Mouse (Mus musculus): ENCODE results near the gene Strip2. TPM values are rescaled to one million over a fixed set of nuclear protein-coding genes. Genes with fewer than 3 reads are reported as not detected.

Gene Strip2
- polyA plus RNA-seq, 1 experiment, result 0.83 TPM

DNA sequence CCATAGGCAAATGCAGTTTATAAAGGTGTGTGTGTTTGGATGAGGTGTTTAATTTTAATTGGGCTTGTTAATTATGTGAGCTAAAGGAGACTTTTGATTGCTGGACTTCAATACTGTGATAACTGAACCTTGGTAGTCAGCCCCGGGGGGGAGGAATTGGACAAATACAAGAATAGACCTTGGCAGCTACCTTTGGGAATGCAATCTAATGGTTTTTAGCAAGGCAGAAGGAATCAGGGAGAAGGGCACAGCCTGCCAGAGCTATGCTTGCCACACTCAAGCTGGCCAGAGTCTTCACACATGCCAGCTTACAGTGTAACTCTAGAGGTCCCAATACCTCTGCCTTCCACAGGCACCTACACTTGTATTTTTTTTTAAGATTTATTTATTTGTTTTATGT lies 18.9 kb downstream of the Strip2 start:
- Histone ChIP-seq H3K4me2 (ENCODE audit: low read depth) (no peak overlapping the region), H3K27me3 (ENCODE audit: control insufficient read depth, insufficient read depth, insufficient read length) (no peaks in the 10 kb centered on the region), H3K4me3 (no peak overlapping the region), H3K36me3 (ENCODE audit: control insufficient read depth, insufficient read depth) (peaks cover 3% of the 10 kb centered on the region), H3K79me2 (ENCODE audit: control insufficient read depth, insufficient read depth) (no peaks in the 10 kb centered on the region), H3ac (ENCODE audit: control insufficient read depth, insufficient read length) (no peak overlapping the region)
- TF ChIP-seq POLR2AphosphoS2 (IDR thresholded peaks at IDR 0.05; ENCODE audit: insufficient read length, low read depth) (no peak), CEBPB (IDR thresholded peaks at IDR 0.05; ENCODE audit: insufficient read depth, poor library complexity, severe bottlenecking) (no peak), TCF3 (IDR thresholded peaks at IDR 0.05; ENCODE audit: insufficient read length, low read depth) (no peak), REST (IDR thresholded peaks at IDR 0.05; ENCODE audit: insufficient read depth, insufficient read length) (no peak), MYOG (IDR thresholded peaks at IDR 0.05; ENCODE audit: control insufficient read depth in 1 of 3, insufficient read depth in 1 of 3, insufficient read length in 2 of 3, low read depth in 2 of 3) (no peak), TCF12 (IDR thresholded peaks at IDR 0.05; ENCODE audit: insufficient read depth, poor library complexity, severe bottlenecking) (no peak), MAX (IDR thresholded peaks at IDR 0.05; ENCODE audit: low read depth) (no peak), E2F4 (IDR thresholded peaks at IDR 0.05; ENCODE audit: insufficient read depth) (no peak)

DNA sequence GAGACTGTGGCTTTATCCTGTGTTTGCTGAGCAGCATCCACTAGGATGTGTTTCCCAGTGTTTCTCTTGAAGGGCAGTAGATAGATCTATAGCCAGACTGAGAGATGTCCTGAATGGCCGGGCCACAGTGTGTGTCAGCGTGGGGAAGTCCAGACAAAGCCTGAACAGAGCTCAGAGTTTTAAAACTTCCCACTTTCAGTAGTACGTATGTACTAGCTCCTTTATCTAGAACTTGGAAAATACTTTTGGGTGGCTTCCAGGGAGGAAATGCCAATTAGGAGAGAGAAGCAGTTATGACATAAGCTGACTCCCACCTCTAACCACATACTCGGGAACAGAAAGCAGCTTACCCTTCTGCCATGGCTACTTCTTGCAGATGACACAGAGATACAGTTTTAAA lies 23.6 kb downstream of the Strip2 start:
- Histone ChIP-seq H3K4me2 (ENCODE audit: low read depth) (peak overlapping the region; percentile 93), H3K79me2 (ENCODE audit: control insufficient read depth, insufficient read depth) (no peaks in the 10 kb centered on the region), H3K36me3 (ENCODE audit: control insufficient read depth, insufficient read depth) (no peaks in the 10 kb centered on the region), H3ac (ENCODE audit: control insufficient read depth, insufficient read length) (no peak overlapping the region), H3K27me3 (ENCODE audit: control insufficient read depth, insufficient read depth, insufficient read length) (no peaks in the 10 kb centered on the region), H3K4me3 (no peak overlapping the region)
- TF ChIP-seq MYOG (IDR thresholded peaks at IDR 0.05; ENCODE audit: control insufficient read depth in 1 of 3, insufficient read depth in 1 of 3, insufficient read length in 2 of 3, low read depth in 2 of 3) (no peak), CEBPB (IDR thresholded peaks at IDR 0.05; ENCODE audit: insufficient read depth, poor library complexity, severe bottlenecking) (no peak), POLR2AphosphoS2 (IDR thresholded peaks at IDR 0.05; ENCODE audit: insufficient read length, low read depth) (no peak), SRF (IDR thresholded peaks at IDR 0.05; ENCODE audit: control insufficient read depth, insufficient read length, low read depth) (no peak)

GRCm38 (mm10) chr6:29941036-29941435 lies 24.2 kb downstream of the Strip2 start:
- Histone ChIP-seq H3K4me3 (no peak overlapping the region), H3ac (ENCODE audit: control insufficient read depth, insufficient read length) (no peak overlapping the region), H3K36me3 (ENCODE audit: control insufficient read depth, insufficient read depth) (peaks cover 3% of the 10 kb centered on the region), H3K79me2 (ENCODE audit: control insufficient read depth, insufficient read depth) (no peaks in the 10 kb centered on the region), H3K27me3 (ENCODE audit: control insufficient read depth, insufficient read depth, insufficient read length) (no peaks in the 10 kb centered on the region), H3K4me2 (ENCODE audit: low read depth) (peak overlapping the region; percentile 93)
- TF ChIP-seq MAX (IDR thresholded peaks at IDR 0.05; ENCODE audit: low read depth) (no peak), CEBPB (IDR thresholded peaks at IDR 0.05; ENCODE audit: insufficient read depth, poor library complexity, severe bottlenecking) (no peak), MYOD1 (IDR thresholded peaks at IDR 0.05; ENCODE audit: control insufficient read depth in 1 of 3, insufficient read length in 2 of 3, low read depth in 2 of 3) (peak; percentile 97 to 99 (median 98)), E2F4 (IDR thresholded peaks at IDR 0.05; ENCODE audit: insufficient read depth) (no peak), TCF12 (IDR thresholded peaks at IDR 0.05; ENCODE audit: insufficient read depth, poor library complexity, severe bottlenecking) (peak; percentile 90), MYOG (IDR thresholded peaks at IDR 0.05; ENCODE audit: control insufficient read depth in 1 of 3, insufficient read depth in 1 of 3, insufficient read length in 2 of 3, low read depth in 2 of 3) (peak; percentile 61 to 89 (median 79)), TCF3 (IDR thresholded peaks at IDR 0.05; ENCODE audit: insufficient read length, low read depth) (peak; percentile 89)

GRCm38 (mm10) chr6:29944465-29944864 lies 27.7 kb downstream of the Strip2 start:
- H3K27me3 ChIP-seq (ENCODE audit: control insufficient read depth, insufficient read depth, insufficient read length), result no peaks in the 10 kb centered on the region
- no peak overlapping the region for H3K4me2 ChIP-seq (ENCODE audit: low read depth)
- no peak overlapping the region for H3K4me3 ChIP-seq
- no peaks in the 10 kb centered on the region for H3K79me2 ChIP-seq (ENCODE audit: control insufficient read depth, insufficient read depth)
- no peak overlapping the region for H3ac ChIP-seq (ENCODE audit: control insufficient read depth, insufficient read length)
- H3K36me3 ChIP-seq (ENCODE audit: control insufficient read depth, insufficient read depth), result peaks cover 3% of the 10 kb centered on the region
- TF ChIP-seq POLR2AphosphoS2 (IDR thresholded peaks at IDR 0.05; ENCODE audit: insufficient read length, low read depth) (no peak), MYOG (IDR thresholded peaks at IDR 0.05; ENCODE audit: control insufficient read depth in 1 of 3, insufficient read depth in 1 of 3, insufficient read length in 2 of 3, low read depth in 2 of 3) (no peak), SRF (IDR thresholded peaks at IDR 0.05; ENCODE audit: control insufficient read depth, insufficient read length, low read depth) (no peak), USF1 (IDR thresholded peaks at IDR 0.05; ENCODE audit: low read depth) (no peak), TCF3 (IDR thresholded peaks at IDR 0.05; ENCODE audit: insufficient read length, low read depth) (no peak), E2F4 (IDR thresholded peaks at IDR 0.05; ENCODE audit: insufficient read depth) (no peak), MAX (IDR thresholded peaks at IDR 0.05; ENCODE audit: low read depth) (no peak), REST (IDR thresholded peaks at IDR 0.05; ENCODE audit: insufficient read depth, insufficient read length) (no peak), CEBPB (IDR thresholded peaks at IDR 0.05; ENCODE audit: insufficient read depth, poor library complexity, severe bottlenecking) (no peak), MYOD1 (IDR thresholded peaks at IDR 0.05; ENCODE audit: control insufficient read depth in 1 of 3, insufficient read length in 2 of 3, low read depth in 2 of 3) (no peak), TCF12 (IDR thresholded peaks at IDR 0.05; ENCODE audit: insufficient read depth, poor library complexity, severe bottlenecking) (no peak)

- TF ChIP-seq MYOG (IDR thresholded peaks at IDR 0.05; ENCODE audit: control insufficient read depth in 1 of 3, insufficient read depth in 1 of 3, insufficient read length in 2 of 3, low read depth in 2 of 3) (no peak), MYOD1 (IDR thresholded peaks at IDR 0.05; ENCODE audit: control insufficient read depth in 1 of 3, insufficient read length in 2 of 3, low read depth in 2 of 3) (no peak), CEBPB (IDR thresholded peaks at IDR 0.05; ENCODE audit: insufficient read depth, poor library complexity, severe bottlenecking) (no peak), POLR2A (IDR thresholded peaks at IDR 0.05; ENCODE audit: insufficient read length, low read depth) (no peak), REST (IDR thresholded peaks at IDR 0.05; ENCODE audit: insufficient read depth, insufficient read length) (no peak), POLR2AphosphoS2 (IDR thresholded peaks at IDR 0.05; ENCODE audit: insufficient read length, low read depth) (no peak), E2F4 (IDR thresholded peaks at IDR 0.05; ENCODE audit: insufficient read depth) (no peak), TCF12 (IDR thresholded peaks at IDR 0.05; ENCODE audit: insufficient read depth, poor library complexity, severe bottlenecking) (no peak), SRF (IDR thresholded peaks at IDR 0.05; ENCODE audit: control insufficient read depth, insufficient read length, low read depth) (no peak), MAX (IDR thresholded peaks at IDR 0.05; ENCODE audit: low read depth) (no peak), TCF3 (IDR thresholded peaks at IDR 0.05; ENCODE audit: insufficient read length, low read depth) (no peak), USF1 (IDR thresholded peaks at IDR 0.05; ENCODE audit: low read depth) (no peak)
- Histone ChIP-seq H3K4me2 (ENCODE audit: low read depth) (no peak overlapping the region), H3K36me3 (ENCODE audit: control insufficient read depth, insufficient read depth) (peaks cover 3% of the 10 kb centered on the region)
Measured at GRCm38 (mm10) chr6:29946568-29946967, 29.8 kb downstream of the Strip2 start.

More at GRCm38 (mm10) chr6:29946568-29946967, 29.8 kb downstream of the Strip2 start:
- Histone ChIP-seq H3K27me3 (ENCODE audit: control insufficient read depth, insufficient read depth, insufficient read length) (no peaks in the 10 kb centered on the region), H3K4me3 (no peak overlapping the region), H3ac (ENCODE audit: control insufficient read depth, insufficient read length) (no peak overlapping the region), H3K79me2 (ENCODE audit: control insufficient read depth, insufficient read depth) (no peaks in the 10 kb centered on the region)
